Mouse (Mus musculus) C2C12 (cell line): ENCODE measurements around the gene Brd4. TPM values are rescaled to one million over a fixed set of nuclear protein-coding genes. Genes with fewer than 3 reads are reported as not detected.
"Not testable (repeated sequence)": the region's sequence is repeated elsewhere in the genome, so short reads cannot be mapped to it uniquely, and the experiment has no call there.

Source experiments
- H3K27me3 ChIP-seq: one replicate; pipeline ENCODE4 v1.6.1; 2011; ENCODE audit not compliant: control insufficient read depth, insufficient read depth, insufficient read length
- H3K36me3 ChIP-seq: one replicate; pipeline ENCODE4 v1.6.1; 2011; ENCODE audit not compliant: control insufficient read depth, insufficient read depth
- H3K4me3 ChIP-seq: one replicate; pipeline ENCODE4 v1.5.1; 2011; ENCODE audit warnings: mild to moderate bottlenecking, control low read depth; ENCODE audit not compliant: poor library complexity, insufficient read depth, severe bottlenecking
- H3K79me2 ChIP-seq: one replicate; pipeline ENCODE4 v1.6.1; 2011; ENCODE audit not compliant: control insufficient read depth, insufficient read depth
- H3K79me3 ChIP-seq: one replicate; pipeline ENCODE4 v1.6.1; 2011; ENCODE audit warnings: low read depth, control low read depth
- H3ac ChIP-seq: one replicate; pipeline ENCODE3; 2011; ENCODE audit warnings: low read depth; ENCODE audit not compliant: control insufficient read depth, insufficient read length
- CEBPB ChIP-seq: IDR thresholded peaks from one replicate; pipeline ENCODE4 v1.6.1; 2011; ENCODE audit warnings: low read depth, mild to moderate bottlenecking, control low read depth, moderate library complexity
- CTCF ChIP-seq: IDR thresholded peaks from one replicate; pipeline ENCODE4 v1.5.1; 2011; ENCODE audit not compliant: control insufficient read depth, insufficient read depth, insufficient read length
- FOSL1 ChIP-seq: IDR thresholded peaks from one replicate; pipeline ENCODE4 v1.8.0; 2011; ENCODE audit warnings: mild to moderate bottlenecking, low read length; ENCODE audit not compliant: poor library complexity, insufficient read depth, severe bottlenecking
- MAX ChIP-seq: IDR thresholded peaks from one replicate; pipeline ENCODE4 v1.6.1; 2011; ENCODE audit warnings: mild to moderate bottlenecking, control low read depth
- MYOD1 ChIP-seq: IDR thresholded peaks from one replicate; pipeline ENCODE4 v1.6.1; 2011; ENCODE audit warnings: low read depth; ENCODE audit not compliant: control insufficient read depth, insufficient read length
- MYOG ChIP-seq: IDR thresholded peaks from one replicate; pipeline ENCODE4 v1.6.1; 2011; ENCODE audit not compliant: control insufficient read depth, insufficient read length; ENCODE audit errors: extremely low read depth
- USF1 ChIP-seq: IDR thresholded peaks from one replicate; pipeline ENCODE4 v1.6.1; 2011; ENCODE audit warnings: low read depth, mild to moderate bottlenecking, control low read depth, moderate library complexity
- polyA plus RNA-seq: library from polyadenylated mRNA; unstranded; fragments of >200 nt; fragmentation: generic; extraction: Trizol; gene quantifications from one replicate; pipeline ENCODE4 v1.2.1, GENCODE M21; 2012; ENCODE audit warnings: missing spikeins

The Brd4 gene
- polyA plus RNA-seq, 1 experiment: 46.9 TPM

DNA sequence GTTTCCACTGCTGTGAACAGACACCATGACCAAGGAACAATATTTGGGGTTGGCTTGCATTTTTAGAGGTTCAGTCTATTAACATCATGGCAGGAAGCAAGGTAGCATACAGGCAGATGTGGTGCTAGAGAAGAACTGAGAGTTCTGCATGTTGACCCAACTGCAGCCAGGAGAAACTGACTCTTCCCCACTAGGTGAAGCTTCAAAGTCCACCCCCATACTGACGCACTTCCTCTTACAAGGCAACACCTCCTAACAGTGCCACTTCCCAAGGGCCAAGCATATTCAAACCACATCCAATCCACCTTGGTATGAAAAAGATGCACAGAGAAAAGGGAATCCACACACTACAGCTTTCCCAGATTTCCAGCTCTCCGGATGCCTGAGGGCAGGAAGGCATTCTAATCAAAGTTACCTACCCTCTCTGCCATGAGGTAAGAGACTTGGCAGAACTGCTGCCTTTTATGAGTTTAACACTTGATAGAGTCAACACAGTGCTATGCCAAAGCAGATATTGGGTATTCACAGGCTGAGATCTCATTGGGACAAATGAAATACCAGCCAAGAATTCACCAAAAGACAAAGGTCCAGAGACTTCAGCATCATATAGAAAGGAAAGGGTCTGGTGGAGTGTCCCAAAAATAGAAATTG is 43.5 kb downstream of the Brd4 start:
- peaks cover 93% of the 10 kb centered on the region for H3K79me3 ChIP-seq

DNA sequence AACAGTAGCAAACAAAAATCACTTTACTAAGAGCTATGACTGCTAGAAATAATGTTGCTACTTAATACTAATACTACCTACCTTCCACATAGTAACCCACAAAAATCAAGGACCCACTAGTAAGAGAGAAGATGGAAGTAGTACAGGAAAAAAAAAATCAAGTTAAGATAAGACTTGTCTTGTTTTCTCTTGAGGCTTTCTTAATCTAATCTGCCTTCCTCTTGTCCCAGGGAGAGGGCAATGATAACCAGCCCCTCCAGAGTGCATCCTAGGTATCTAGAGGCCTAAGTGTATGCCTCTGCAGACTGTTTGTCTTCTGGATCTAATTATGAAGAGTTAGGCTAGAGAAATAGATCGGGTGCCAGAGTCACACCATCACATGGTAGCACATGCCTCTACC is 45.9 kb downstream of the Brd4 start:
- H3K79me3 ChIP-seq: peaks cover 91% of the 10 kb centered on the region
- peaks cover 27% of the 10 kb centered on the region for H3K36me3 ChIP-seq
- H3ac ChIP-seq: no peak overlapping the region
- no peak for TF ChIP-seq MYOG
- TF ChIP-seq MYOD1: no peak
- no peak for TF ChIP-seq USF1
- no peak for TF ChIP-seq MAX
- TF ChIP-seq CTCF: no peak
- no peak for TF ChIP-seq CEBPB
- TF ChIP-seq FOSL1: no peak
- H3K27me3 ChIP-seq: no peaks in the 10 kb centered on the region
- H3K4me3 ChIP-seq: no peak overlapping the region
- H3K79me2 ChIP-seq: peaks cover 100% of the 10 kb centered on the region

More for the DNA sequence above, 43.5 kb downstream of the Brd4 start:
- TF ChIP-seq CTCF: no peak
- TF ChIP-seq CEBPB: no peak
- no peak for TF ChIP-seq MYOD1
- no peak for TF ChIP-seq USF1
- TF ChIP-seq MYOG: no peak
- TF ChIP-seq MAX: no peak
- no peak for TF ChIP-seq FOSL1
- Histone ChIP-seq H3K36me3 (peaks cover 21% of the 10 kb centered on the region), H3K4me3 (no peak overlapping the region), H3ac (no peak overlapping the region), H3K79me2 (peaks cover 100% of the 10 kb centered on the region), H3K27me3 (no peaks in the 10 kb centered on the region)

DNA sequence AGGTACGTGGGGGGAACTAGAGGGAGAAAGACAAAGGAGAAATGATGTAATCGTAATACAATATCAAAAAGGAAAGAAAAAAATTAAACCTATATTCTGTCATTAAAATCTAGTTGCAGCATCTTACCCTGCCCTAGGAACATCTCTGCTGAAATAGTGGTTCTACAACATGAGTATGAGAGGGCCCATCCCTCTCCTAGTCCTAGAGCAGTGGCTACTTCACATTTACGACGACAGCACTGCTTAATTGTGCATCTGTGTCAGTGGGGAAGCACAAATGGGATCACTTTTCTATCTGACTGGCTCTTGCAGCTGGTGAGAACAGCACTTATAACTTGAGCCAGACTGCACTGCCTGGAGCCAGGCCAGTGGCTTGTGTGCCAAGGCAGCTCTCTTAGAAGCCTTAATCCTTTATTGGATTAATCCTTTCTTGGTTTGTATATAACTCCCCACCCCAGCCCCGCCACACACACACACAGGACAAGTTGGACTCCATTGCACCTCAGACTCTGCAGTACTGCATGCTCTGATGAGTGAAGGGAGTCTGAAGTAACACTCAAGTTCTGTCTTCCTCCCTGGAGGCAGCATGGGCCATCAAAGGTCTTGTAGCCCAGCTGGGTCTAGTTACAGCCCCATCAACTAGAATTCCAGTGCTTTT is 48.9 kb downstream of the Brd4 start:
- no peaks in the 10 kb centered on the region for H3K27me3 ChIP-seq
- TF ChIP-seq MAX: no peak
- TF ChIP-seq CEBPB: no peak
- no peak for TF ChIP-seq FOSL1
- TF ChIP-seq CTCF: no peak
- H3K36me3 ChIP-seq: peaks cover 17% of the 10 kb centered on the region
- H3K79me3 ChIP-seq: peaks cover 92% of the 10 kb centered on the region
- H3K4me3 ChIP-seq: no peak overlapping the region
- peaks cover 100% of the 10 kb centered on the region for H3K79me2 ChIP-seq
- no peak overlapping the region for H3ac ChIP-seq

DNA sequence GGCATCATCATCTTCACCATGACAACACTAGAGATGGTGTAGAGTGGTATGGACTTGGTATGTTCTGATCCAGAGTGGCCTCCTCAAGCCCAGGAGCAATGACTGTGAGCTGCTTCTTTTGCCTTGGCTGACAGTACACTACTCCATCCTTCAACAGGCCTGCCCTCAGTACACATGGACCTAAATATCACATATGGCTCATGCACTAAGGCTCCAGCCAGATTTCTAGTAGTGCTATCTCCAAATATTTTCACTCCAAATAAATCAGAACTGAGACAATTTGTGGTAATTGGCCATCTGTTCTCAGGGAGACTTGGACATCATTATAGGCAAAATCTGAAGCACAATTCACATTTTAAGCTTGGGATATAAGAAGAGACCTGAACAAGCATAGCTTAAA is 51.3 kb downstream of the Brd4 start:
- H3K27me3 ChIP-seq: no peaks in the 10 kb centered on the region
- peaks cover 32% of the 10 kb centered on the region for H3K36me3 ChIP-seq
- H3K79me2 ChIP-seq: peaks cover 98% of the 10 kb centered on the region
- TF ChIP-seq MYOG: no peak
- TF ChIP-seq FOSL1: no peak
- TF ChIP-seq CTCF: no peak
- TF ChIP-seq MYOD1: no peak
- TF ChIP-seq MAX: no peak
- TF ChIP-seq USF1: no peak
- no peak for TF ChIP-seq CEBPB
- H3ac ChIP-seq: no peak overlapping the region
- no peak overlapping the region for H3K4me3 ChIP-seq
- H3K79me3 ChIP-seq: peaks cover 79% of the 10 kb centered on the region

DNA sequence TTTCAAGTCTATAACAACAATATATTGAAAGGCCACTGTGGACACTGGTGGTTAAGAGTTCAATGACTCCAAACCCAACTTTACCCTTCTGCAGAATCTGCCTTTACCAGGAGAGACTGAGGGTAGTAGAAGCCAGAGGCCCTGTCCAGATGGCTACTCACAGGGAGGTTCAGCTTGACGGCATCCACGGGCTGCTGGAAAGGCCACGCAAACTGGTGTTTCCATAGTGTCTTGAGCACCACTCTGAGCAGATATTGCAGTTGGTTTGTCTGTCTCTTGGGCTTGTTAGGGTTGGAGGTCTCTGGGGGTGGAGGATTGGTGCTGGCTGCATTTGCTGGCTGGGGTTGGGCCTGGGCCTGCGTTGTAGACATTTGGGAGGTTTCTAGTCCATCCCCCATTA is 55.3 kb downstream of the Brd4 start:
- peaks cover 75% of the 10 kb centered on the region for H3K79me2 ChIP-seq
- peaks cover 47% of the 10 kb centered on the region for H3K79me3 ChIP-seq
- TF ChIP-seq MAX: no peak
- TF ChIP-seq MYOG: no peak
- no peak for TF ChIP-seq MYOD1
- no peak for TF ChIP-seq CTCF
- TF ChIP-seq USF1: no peak
- TF ChIP-seq CEBPB: no peak
- no peak overlapping the region for H3ac ChIP-seq
- H3K4me3 ChIP-seq: no peak overlapping the region
- peaks cover 50% of the 10 kb centered on the region for H3K36me3 ChIP-seq
- no peaks in the 10 kb centered on the region for H3K27me3 ChIP-seq

DNA sequence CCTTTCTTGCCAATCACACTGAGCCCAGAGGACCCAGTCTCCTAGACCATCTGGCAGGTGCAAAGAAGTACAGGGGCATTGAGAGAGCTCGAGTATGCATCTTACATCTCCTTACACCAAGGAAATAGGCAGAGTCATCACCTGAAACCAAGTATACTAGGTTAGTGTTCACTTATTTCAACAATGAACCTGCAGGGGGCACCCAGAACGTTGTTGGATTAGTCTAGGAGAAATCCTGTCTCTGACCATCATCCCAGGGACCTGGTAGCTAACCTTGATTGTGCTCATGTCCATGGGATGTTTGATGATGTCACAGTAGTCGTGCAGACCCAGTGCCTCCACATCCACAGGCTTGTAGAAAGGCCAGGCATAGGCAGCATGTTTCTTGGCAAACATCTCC is 63.6 kb downstream of the Brd4 start:
- Histone ChIP-seq H3K4me3 (no peak overlapping the region), H3K27me3 (no peaks in the 10 kb centered on the region), H3K79me3 (peaks cover 3% of the 10 kb centered on the region), H3ac (no peak overlapping the region), H3K79me2 (peaks cover 4% of the 10 kb centered on the region), H3K36me3 (peaks cover 89% of the 10 kb centered on the region)
- TF ChIP-seq MAX (no peak), USF1 (no peak), MYOG (no peak), FOSL1 (no peak), MYOD1 (no peak), CEBPB (no peak), CTCF (no peak)

DNA sequence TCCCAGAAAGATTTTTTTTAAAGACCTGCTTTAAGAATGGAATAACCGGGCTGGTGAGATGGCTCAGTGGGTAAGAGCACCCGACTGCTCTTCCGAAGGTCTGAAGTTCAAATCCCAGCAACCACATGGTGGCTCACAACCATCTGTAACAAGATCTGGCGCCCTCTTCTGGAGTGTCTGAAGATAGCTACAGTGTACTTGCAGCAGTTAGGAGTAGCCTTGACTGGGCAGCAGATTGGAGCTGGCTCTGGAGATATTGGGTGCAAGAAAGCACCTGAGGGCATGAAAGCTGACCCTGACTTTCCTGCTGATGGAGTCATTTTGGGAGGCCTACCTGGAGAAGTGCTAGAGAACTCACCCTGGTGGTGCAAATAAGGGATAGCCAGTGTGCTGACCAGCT is 68.9 kb downstream of the Brd4 start:
- H3K4me3 ChIP-seq, H3K79me3 ChIP-seq, H3ac ChIP-seq, H3K79me2 ChIP-seq, H3K27me3 ChIP-seq: not testable (repeated sequence)
- peaks cover 90% of the 10 kb centered on the region for H3K36me3 ChIP-seq
